Mouse (Mus musculus) heart, postnatal 0 days (tissue): Measurements from ENCODE around the gene Nup62. TPM values are rescaled to one million over a fixed set of nuclear protein-coding genes. Genes with fewer than 3 reads are reported as not detected.
A peak's percentile ranks its signal among the peaks of the same experiment; 100 is the strongest.

Experiments
- ATAC-seq: fragments of 200-750 bp; cut with Nextera tagmentation; 2 replicates; pipeline ENCODE4 v1.8.0; 2017; ENCODE audit warnings: low read depth, moderate number of reproducible peaks, moderate library complexity; ENCODE audit not compliant: insufficient read depth
- DNase-seq: peaks from one replicate; pipeline ENCODE4 v3.0.0-alpha.2; 2016; ENCODE audit warnings: low spot score
- H3K27ac ChIP-seq: fragments of 300-500 bp; sonication (generic); 2 replicates; pipeline ENCODE4 v1.5.1; 2014; ENCODE audit warnings: low read depth, mild to moderate bottlenecking
- H3K27me3 ChIP-seq: fragments of 300-500 bp; sonication (generic); 2 replicates; pipeline ENCODE4 v1.6.1; 2014; ENCODE audit warnings: low read length, mixed read lengths; ENCODE audit not compliant: control insufficient read depth, insufficient read depth
- H3K36me3 ChIP-seq: fragments of 300-500 bp; sonication (generic); replicated peaks from 2 replicates; pipeline ENCODE4 v1.6.1; 2014; ENCODE audit warnings: low read length, mixed read lengths; ENCODE audit not compliant: control insufficient read depth, insufficient read depth
- H3K4me1 ChIP-seq: fragments of 300-500 bp; sonication (generic); 2 replicates; pipeline ENCODE4 v1.6.1; 2014; ENCODE audit warnings: antibody characterized with exemption; ENCODE audit not compliant: control insufficient read depth, insufficient read depth
- H3K4me2 ChIP-seq: fragments of 300-500 bp; sonication (generic); 2 replicates; pipeline ENCODE4 v1.6.1; 2014; ENCODE audit warnings: low read depth, mild to moderate bottlenecking, low read length, moderate library complexity
- H3K4me3 ChIP-seq: fragments of 300-500 bp; sonication (generic); 2 replicates; pipeline ENCODE4 v1.5.1; 2014; ENCODE audit warnings: low read depth, low read length
- H3K9ac ChIP-seq: fragments of 300-500 bp; sonication (generic); replicated peaks from 2 replicates; pipeline ENCODE4 v1.6.1; 2014; ENCODE audit warnings: low read depth, low read length, mixed read lengths
- H3K9me3 ChIP-seq: fragments of 300-500 bp; sonication (generic); replicated peaks from 2 replicates; pipeline ENCODE4 v1.6.1; 2016; ENCODE audit warnings: low read length; ENCODE audit not compliant: control insufficient read depth
- CTCF ChIP-seq: IDR thresholded peaks from 2 replicates; pipeline ENCODE4 v1.5.1; 2016; ENCODE audit warnings: antibody characterized with exemption, control low read depth, low read depth
- EP300 ChIP-seq: IDR thresholded peaks from 2 replicates; pipeline ENCODE4 v1.6.1; 2016; ENCODE audit warnings: antibody characterized with exemption, low read depth
- whole genome bisulfite sequencing: fragments of 180-500 bp; shearing (Covaris S2); extraction: QIAGEN DNeasy Blood & Tissue Kit; methylation state at CpG from one replicate; pipeline ENCODE4 v1.1.7; 2014; 5-methylcytosine and 5-hydroxymethylcytosine counted together
- polyA plus RNA-seq: library from polyadenylated mRNA; unstranded; fragments of >200 nt; fragmentation: Nextera tagmentation; extraction: Ambion mirVana; gene quantifications from 2 replicates; pipeline ENCODE4 v1.2.1, GENCODE M21; 2015
- total RNA-seq: library from RNA; depleted of rRNA; stranded (reverse); fragments of >200 nt; gene quantifications from 2 replicates; pipeline ENCODE4 v1.2.3, GENCODE M21; 2014; ENCODE audit warnings: low replicate concordance

Gene Nup62
- total and polyA plus RNA-seq, 2 experiments from 2014 or later: 40.9 to 75.3 TPM

- Histone ChIP-seq H3K9ac (peak within 1 kb of the TSS; percentile 74), H3K4me3 (peak within 1 kb of the TSS; percentile 84), H3K36me3 (0 out of 2 replicates have a peak, but pooled peaks cover 12% of the 10 kb centered on the region), H3K4me2 (peak within 1 kb of the TSS; percentile 95), H3K27me3 (no peaks in the 10 kb centered on the region), H3K9me3 (no peaks in the 10 kb centered on the region), H3K27ac (peak within 1 kb of the TSS; percentile 84), H3K4me1 (peaks cover 24% of the 10 kb centered on the region)
- ATAC-seq: peak; percentile 24
- no peak for TF ChIP-seq CTCF
- TF ChIP-seq EP300: no peak
- peak; percentile 84 for DNase-seq
- under 1% methylated on average over 32 of the region's 32 CpGs for WGBS
Measured at GRCm38 (mm10) chr7:44857042-44857552, 41.2 kb downstream of the Nup62 start, which contains the start of gene Pnkp. Gene Pnkp, plus strand, starts transcription at chr7:44857139.

DNA sequence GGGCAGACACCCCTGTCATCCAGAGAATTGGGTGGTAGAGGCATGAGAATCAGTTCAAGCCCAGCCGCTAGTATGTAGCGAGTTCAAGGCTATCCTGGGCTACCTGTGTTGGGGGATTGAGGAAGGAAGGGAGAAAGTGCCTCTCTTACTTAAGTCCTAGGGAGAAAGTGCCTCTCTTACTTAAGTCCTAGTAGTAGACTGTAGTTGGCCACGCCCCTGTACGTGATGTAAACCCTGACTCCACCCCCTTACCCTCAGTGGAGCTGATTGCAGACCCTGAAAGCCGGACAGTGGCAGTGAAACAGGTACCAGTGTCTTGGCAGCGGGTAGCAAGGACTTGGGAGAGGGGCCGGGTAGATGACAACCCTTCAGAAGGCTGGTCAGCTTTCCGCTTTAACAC, 42.0 kb downstream of the Nup62 start:
- Histone ChIP-seq H3K4me3 (peak overlapping the region; percentile 84), H3K36me3 (peaks cover 18% of the 10 kb centered on the region), H3K9me3 (no peaks in the 10 kb centered on the region), H3K9ac (peak overlapping the region; percentile 74), H3K27ac (peak overlapping the region; percentile 84), H3K27me3 (no peaks in the 10 kb centered on the region), H3K4me2 (peak overlapping the region; percentile 95), H3K4me1 (peaks cover 24% of the 10 kb centered on the region)
- 29% methylated on average over 8 of the region's 8 CpGs for WGBS
- ATAC-seq: no peak
- TF ChIP-seq CTCF (no peak), EP300 (no peak)
- no peak for DNase-seq

GRCm38 (mm10) chr7:44859896-44860295, 44.0 kb downstream of the Nup62 start:
- H3K27me3 ChIP-seq: no peaks in the 10 kb centered on the region
- 86% methylated on average over 11 of the region's 11 CpGs for WGBS
- no peak overlapping the region for H3K4me3 ChIP-seq
- peaks cover 25% of the 10 kb centered on the region for H3K4me1 ChIP-seq
- DNase-seq (no peak), ATAC-seq (no peak)
- no peak overlapping the region for H3K27ac ChIP-seq
- no peak overlapping the region for H3K4me2 ChIP-seq
- peaks cover 35% of the 10 kb centered on the region for H3K36me3 ChIP-seq
- H3K9me3 ChIP-seq: no peaks in the 10 kb centered on the region
- H3K9ac ChIP-seq: no peak overlapping the region
- no peak for TF ChIP-seq EP300
- TF ChIP-seq CTCF: no peak

DNA sequence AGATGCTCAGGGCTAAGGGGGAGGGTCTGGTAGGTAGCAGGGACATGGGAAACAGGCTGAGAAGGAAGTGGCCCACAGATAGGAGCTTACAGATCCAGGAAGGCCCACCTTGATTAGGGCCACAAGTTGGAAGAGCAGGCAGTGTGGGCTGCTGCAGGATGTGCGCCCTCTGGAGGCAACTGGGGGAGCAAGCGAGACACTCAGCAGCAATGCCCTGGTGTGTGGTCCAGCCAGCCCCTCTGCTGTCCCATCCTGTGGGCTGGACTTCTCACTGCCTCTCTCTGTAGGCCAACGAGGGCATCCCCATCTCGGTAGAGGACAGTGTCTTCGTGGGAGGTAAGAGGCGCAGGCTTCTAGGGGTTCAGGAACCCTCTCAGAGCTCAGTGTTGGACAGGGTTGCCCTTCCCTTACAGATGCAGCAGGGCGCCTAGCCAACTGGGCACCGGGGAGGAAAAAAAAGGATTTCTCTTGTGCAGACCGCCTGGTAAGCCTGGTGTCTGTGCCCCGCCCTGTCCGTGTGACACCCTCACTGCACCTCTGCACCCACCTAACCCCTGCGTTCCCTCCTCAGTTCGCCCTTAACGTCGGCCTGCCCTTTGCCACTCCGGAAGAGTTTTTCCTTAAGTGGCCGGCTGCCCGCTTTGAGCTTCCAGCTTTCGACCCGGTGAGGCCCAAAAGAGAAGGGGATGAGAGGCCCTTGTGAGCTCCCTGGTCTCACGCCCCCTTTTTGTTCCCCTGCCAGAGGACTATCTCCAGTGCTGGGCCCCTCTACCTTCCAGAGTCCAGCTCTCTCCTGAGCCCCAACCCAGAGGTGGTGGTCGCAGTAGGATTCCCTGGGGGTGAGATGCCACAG, 44.9 kb downstream of the Nup62 start:
- DNase-seq: peak; percentile 51
- 62% methylated on average over 19 of the region's 22 CpGs for WGBS
- H3K4me2 ChIP-seq: no peak overlapping the region
- 0 out of 2 replicates have a peak overlapping the region, but pooled peaks have one; percentile 8 for H3K27ac ChIP-seq
- no peaks in the 10 kb centered on the region for H3K27me3 ChIP-seq
- peaks cover 28% of the 10 kb centered on the region for H3K4me1 ChIP-seq
- no peaks in the 10 kb centered on the region for H3K9me3 ChIP-seq
- ATAC-seq: peak; percentile 43
- H3K9ac ChIP-seq: no peak overlapping the region
- TF ChIP-seq CTCF (peak; percentile 84), EP300 (no peak)
- H3K36me3 ChIP-seq: peaks cover 41% of the 10 kb centered on the region
- H3K4me3 ChIP-seq: no peak overlapping the region

DNA sequence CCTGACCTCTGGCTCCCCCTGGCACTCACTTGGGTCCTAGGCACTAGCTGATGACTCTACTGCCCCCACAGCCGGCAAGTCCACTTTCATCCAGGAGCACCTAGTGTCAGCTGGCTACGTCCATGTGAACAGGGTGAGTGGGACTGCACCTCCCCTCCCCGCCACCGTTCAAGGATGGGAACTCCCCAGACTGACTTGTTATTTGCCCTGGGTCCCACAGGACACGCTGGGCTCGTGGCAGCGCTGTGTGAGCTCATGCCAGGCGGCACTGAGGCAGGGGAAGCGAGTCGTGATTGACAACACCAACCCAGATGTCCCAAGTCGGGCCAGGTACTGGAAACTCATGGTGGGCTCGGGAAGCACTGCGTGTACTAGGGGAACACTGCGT, 45.5 kb downstream of the Nup62 start:
- ATAC-seq (no peak), DNase-seq (no peak)
- Histone ChIP-seq H3K27ac (0 out of 2 replicates have a peak overlapping the region, but pooled peaks have one; percentile 8), H3K4me1 (peaks cover 32% of the 10 kb centered on the region), H3K4me3 (no peak overlapping the region), H3K9ac (no peak overlapping the region), H3K4me2 (no peak overlapping the region), H3K9me3 (no peaks in the 10 kb centered on the region), H3K27me3 (no peaks in the 10 kb centered on the region), H3K36me3 (peaks cover 41% of the 10 kb centered on the region)
- TF ChIP-seq CTCF (no peak), EP300 (no peak)
- WGBS: 79% methylated on average over 14 of the region's 14 CpGs
